Mouse (Mus musculus): ENCODE measurements around the gene Mepe. TPM values are rescaled to one million over a fixed set of nuclear protein-coding genes. Genes with fewer than 3 reads are reported as not detected.

The Mepe gene
- total and polyA plus RNA-seq, 3 experiments = not detected

GRCm38 (mm10) chr5:104330088-104330487, 5.0 kb downstream of the Mepe start:
- no peaks in the 10 kb centered on the region for H3K79me2 ChIP-seq (replicated peaks; ENCODE audit: control insufficient read depth, extremely low read depth, insufficient read depth, poor library complexity, severe bottlenecking)
- no peak overlapping the region for H3K4me2 ChIP-seq (ENCODE audit: insufficient read depth, low read depth, poor library complexity, severe bottlenecking)
- no peak overlapping the region for H3K27ac ChIP-seq (ENCODE audit: insufficient read depth, low read depth)
- H3K4me3 ChIP-seq (replicated peaks in 1 of 3; ENCODE audit: low read depth in 2 of 3, low read length in 2 of 3, poor library complexity in 1 of 3) = no peak overlapping the region
- H3K9ac ChIP-seq (ENCODE audit: insufficient read depth, low read depth) = no peak overlapping the region
- TF ChIP-seq PAX5 (IDR thresholded peaks at IDR 0.05; ENCODE audit: low read length) (no peak), MAX (IDR thresholded peaks at IDR 0.05; ENCODE audit: low read length) (no peak), ZMIZ1 (IDR thresholded peaks at IDR 0.05; ENCODE audit: low read depth, low read length) (no peak), USF2 (conservative IDR thresholded peaks at IDR 0.05; ENCODE audit: low read depth, low read length) (no peak), KAT2A (IDR thresholded peaks at IDR 0.05; ENCODE audit: insufficient replicate concordance, low read length) (no peak), GABPA (IDR thresholded peaks at IDR 0.05; ENCODE audit: insufficient replicate concordance, low read depth, low read length) (no peak)
- H3K9me3 ChIP-seq (replicated peaks; ENCODE audit: low read length) = no peaks in the 10 kb centered on the region
- no peaks in the 10 kb centered on the region for H3K36me3 ChIP-seq (replicated peaks in 1 of 2; ENCODE audit: control insufficient read depth in 1 of 2, insufficient read depth in 1 of 2, low read length in 1 of 2)
- dilution Hi-C loops (cut with MboI; ENCODE audit: extremely low pct_ligation_motif_present, extremely low pct_unique_long_range_greater_than_20kb, low sequenced_read_pairs) (no loop called here), in situ Hi-C loops (cut with MboI; ENCODE audit: low pct_ligation_motif_present, low pct_unique_long_range_greater_than_20kb, low sequenced_read_pairs) (loop anchor here (25.0 kb wide), 2 partner anchors 218 to 982 kb away; partner anchors contain the start of gene Sparcl1)
- DNase-seq (ENCODE audit: extremely low read depth) = no peak
- H3K27me3 ChIP-seq (replicated peaks) = no peaks in the 10 kb centered on the region
- peaks cover 0 to 12% of the 10 kb centered on the region in 2 experiments; a peak in 1 of 4 replicates for H3K4me1 ChIP-seq (ENCODE audit: control insufficient read depth in 1 of 2, insufficient read depth in 2 of 2)

- TF ChIP-seq MYC (IDR thresholded peaks at IDR 0.05; ENCODE audit: low read depth, low read length) (no peak), POLR2AphosphoS2 (IDR thresholded peaks at IDR 0.05; ENCODE audit: low read depth, low read length) (no peak), GABPA (IDR thresholded peaks at IDR 0.05; ENCODE audit: insufficient replicate concordance, low read depth, low read length) (no peak), ELF1 (IDR thresholded peaks at IDR 0.05; ENCODE audit: low read depth, low read length) (no peak), ZMIZ1 (IDR thresholded peaks at IDR 0.05; ENCODE audit: low read depth, low read length) (no peak), PAX5 (IDR thresholded peaks at IDR 0.05; ENCODE audit: low read length) (no peak), ZC3H11A (IDR thresholded peaks at IDR 0.05; ENCODE audit: low read depth, low read length) (no peak), IRF4 (IDR thresholded peaks at IDR 0.05; ENCODE audit: low read depth, low read length) (no peak)
- no peak overlapping the region for H3K4me2 ChIP-seq (ENCODE audit: insufficient read depth, low read depth, poor library complexity, severe bottlenecking)
- no peak overlapping the region for H3K9ac ChIP-seq (ENCODE audit: insufficient read depth, low read depth)
- no peaks in the 10 kb centered on the region for H3K27me3 ChIP-seq (replicated peaks)
- no peak for DNase-seq (ENCODE audit: extremely low read depth)
- in situ Hi-C loops (cut with MboI; ENCODE audit: low pct_ligation_motif_present, low pct_unique_long_range_greater_than_20kb, low sequenced_read_pairs) (loop anchor here (25.0 kb wide), 2 partner anchors 220 to 980 kb away; partner anchors contain the start of gene Sparcl1), dilution Hi-C loops (cut with MboI; ENCODE audit: extremely low pct_ligation_motif_present, extremely low pct_unique_long_range_greater_than_20kb, low sequenced_read_pairs) (no loop called here)
- no peaks in the 10 kb centered on the region for H3K79me2 ChIP-seq (replicated peaks; ENCODE audit: control insufficient read depth, extremely low read depth, insufficient read depth, poor library complexity, severe bottlenecking)
- no peaks in the 10 kb centered on the region for H3K36me3 ChIP-seq (replicated peaks in 1 of 2; ENCODE audit: control insufficient read depth in 1 of 2, insufficient read depth in 1 of 2, low read length in 1 of 2)
- no peak overlapping the region for H3K27ac ChIP-seq (ENCODE audit: insufficient read depth, low read depth)
- H3K4me3 ChIP-seq (replicated peaks in 1 of 3; ENCODE audit: low read depth in 2 of 3, low read length in 2 of 3, poor library complexity in 1 of 3) = no peak overlapping the region
- no peaks in the 10 kb centered on the region for H3K9me3 ChIP-seq (replicated peaks; ENCODE audit: low read length)
- peaks cover 0 to 12% of the 10 kb centered on the region in 2 experiments; a peak in 1 of 4 replicates for H3K4me1 ChIP-seq (ENCODE audit: control insufficient read depth in 1 of 2, insufficient read depth in 2 of 2)
Measured at GRCm38 (mm10) chr5:104332296-104332695, 7.2 kb downstream of the Mepe start.

GRCm38 (mm10) chr5:104333231-104333640, 8.1 kb downstream of the Mepe start:
- in situ Hi-C loops (cut with MboI; ENCODE audit: low pct_ligation_motif_present, low pct_unique_long_range_greater_than_20kb, low sequenced_read_pairs) = loop anchor here (25.0 kb wide), 2 partner anchors 221 to 979 kb away; partner anchors contain the start of gene Sparcl1
- H3K36me3 ChIP-seq (replicated peaks in 1 of 2; ENCODE audit: control insufficient read depth in 1 of 2, insufficient read depth in 1 of 2, low read length in 1 of 2) = no peaks in the 10 kb centered on the region
- H3K27ac ChIP-seq (ENCODE audit: insufficient read depth, low read depth) = no peak overlapping the region
- no peak overlapping the region for H3K9ac ChIP-seq (ENCODE audit: insufficient read depth, low read depth)
- no peaks in the 10 kb centered on the region for H3K9me3 ChIP-seq (replicated peaks; ENCODE audit: low read length)
- no peaks in the 10 kb centered on the region for H3K27me3 ChIP-seq (replicated peaks)
- no peak overlapping the region for H3K4me3 ChIP-seq (replicated peaks in 1 of 3; ENCODE audit: low read depth in 2 of 3, low read length in 2 of 3, poor library complexity in 1 of 3)
- TF ChIP-seq RAD21 (IDR thresholded peaks at IDR 0.05; ENCODE audit: low read depth, low read length) (peak; percentile 72), SMC3 (IDR thresholded peaks at IDR 0.05; ENCODE audit: low read depth, low read length) (peak; percentile 71), KAT2A (IDR thresholded peaks at IDR 0.05; ENCODE audit: insufficient replicate concordance, low read length) (no peak), MAX (IDR thresholded peaks at IDR 0.05; ENCODE audit: low read length) (no peak), ZNF384 (IDR thresholded peaks at IDR 0.05; ENCODE audit: low read depth, low read length) (no peak), JUND (conservative IDR thresholded peaks at IDR 0.05; ENCODE audit: low read depth, low read length) (no peak), POLR2A (IDR thresholded peaks at IDR 0.05; ENCODE audit: low read depth, low read length) (no peak), CTCF (conservative IDR thresholded peaks at IDR 0.05 in 1 of 2, IDR thresholded peaks at IDR 0.05 in 1 of 2; ENCODE audit: low read depth in 2 of 2, low read length in 2 of 2) (peak; percentile 87 to 88), GABPA (IDR thresholded peaks at IDR 0.05; ENCODE audit: insufficient replicate concordance, low read depth, low read length) (no peak), MEF2A (IDR thresholded peaks at IDR 0.05; ENCODE audit: borderline replicate concordance, low read depth, low read length) (no peak)
- dilution Hi-C loops (cut with MboI; ENCODE audit: extremely low pct_ligation_motif_present, extremely low pct_unique_long_range_greater_than_20kb, low sequenced_read_pairs) = no loop called here
- H3K4me2 ChIP-seq (ENCODE audit: insufficient read depth, low read depth, poor library complexity, severe bottlenecking) = no peak overlapping the region
- no peaks in the 10 kb centered on the region for H3K79me2 ChIP-seq (replicated peaks; ENCODE audit: control insufficient read depth, extremely low read depth, insufficient read depth, poor library complexity, severe bottlenecking)
- H3K4me1 ChIP-seq (ENCODE audit: control insufficient read depth in 1 of 2, insufficient read depth in 2 of 2) = peaks cover 0 to 12% of the 10 kb centered on the region in 2 experiments; a peak in 1 of 4 replicates
- peak; percentile 52 for DNase-seq (ENCODE audit: extremely low read depth)
